Mouse (Mus musculus) MEL (cell line): Measurements from ENCODE around the gene Fgfr2. TPM values are rescaled to one million over a fixed set of nuclear protein-coding genes. Genes with fewer than 3 reads are reported as not detected.

Source experiments
- DNase-seq: peaks from one replicate; pipeline ENCODE4 v3.0.0; 2011; ENCODE audit warnings: low read depth, low spot score
- H3K27ac ChIP-seq: 2 replicates; pipeline ENCODE4 v1.5.1; 2012; ENCODE audit warnings: low read depth, mild to moderate bottlenecking, control low read depth, low read length, moderate library complexity; ENCODE audit not compliant: control insufficient read depth
- H3K27me3 ChIP-seq, 2 experiments: fragments of 150-350 bp in 1 of 2; sonication (generic) in 1 of 2; 2 replicates each; pipeline ENCODE4 v1.6.1; 2012; ENCODE audit warnings: low read length in 2 of 2, mild to moderate bottlenecking in 2 of 2, improper control_type of control experiment in 1 of 2, moderate library complexity in 1 of 2; ENCODE audit not compliant: insufficient read depth in 2 of 2, control insufficient read depth in 1 of 2
- H3K36me3 ChIP-seq, 2 experiments: 2 replicates each; pipeline ENCODE4 v1.6.1; 2012 to 2014; ENCODE audit warnings: low read length in 2 of 2, improper control_type of control experiment in 1 of 2, inconsistent platforms in 1 of 2, mild to moderate bottlenecking in 1 of 2; ENCODE audit not compliant: insufficient read depth in 2 of 2, control insufficient read depth in 1 of 2
- H3K4me1 ChIP-seq, 2 experiments: fragments of 150-350 bp in 1 of 2; sonication (generic) in 1 of 2; 2 replicates each; pipeline ENCODE4 v1.6.1; 2012; ENCODE audit warnings: low read length in 2 of 2, improper control_type of control experiment in 1 of 2, mild to moderate bottlenecking in 1 of 2; ENCODE audit not compliant: insufficient read depth in 2 of 2, control insufficient read depth in 1 of 2
- H3K4me3 ChIP-seq, 2 experiments: fragments of 150-350 bp in 1 of 2; sonication (generic) in 1 of 2; 2 replicates each; pipeline ENCODE4 v1.5.1; 2012; ENCODE audit warnings: low read depth in 2 of 2, low read length in 2 of 2, mild to moderate bottlenecking in 2 of 2, moderate library complexity in 2 of 2, control low read depth in 1 of 2, improper control_type of control experiment in 1 of 2; ENCODE audit not compliant: control insufficient read depth in 1 of 2, insufficient read depth in 1 of 2
- H3K79me2 ChIP-seq: 2 replicates; pipeline ENCODE4 v1.6.1; 2012; ENCODE audit warnings: mild to moderate bottlenecking, low read length, moderate library complexity; ENCODE audit not compliant: control insufficient read depth, poor library complexity, insufficient read depth
- H3K9ac ChIP-seq: 2 replicates; pipeline ENCODE4 v1.6.1; 2012; ENCODE audit warnings: low read depth, mild to moderate bottlenecking, control low read depth, low read length, moderate library complexity; ENCODE audit not compliant: control insufficient read depth, poor library complexity, severe bottlenecking
- H3K9me3 ChIP-seq: fragments of 150-350 bp; sonication (generic); replicated peaks from 2 replicates; pipeline ENCODE4 v1.6.1; 2012; ENCODE audit warnings: mild to moderate bottlenecking, low read length, improper control_type of control experiment, moderate library complexity; ENCODE audit not compliant: insufficient read depth
- BHLHE40 ChIP-seq: IDR thresholded peaks from 2 replicates; pipeline ENCODE4 v1.6.1; 2012; ENCODE audit warnings: low read depth, mild to moderate bottlenecking, inconsistent platforms, low read length, improper control_type of control experiment, borderline replicate concordance
- CHD1 ChIP-seq: IDR thresholded peaks from 2 replicates; pipeline ENCODE4 v1.6.1; 2012; ENCODE audit warnings: low read depth, mild to moderate bottlenecking, inconsistent platforms, low read length, improper control_type of control experiment
- CHD2 ChIP-seq: IDR thresholded peaks from 2 replicates; pipeline ENCODE4 v1.6.1; 2011; ENCODE audit warnings: low read length, improper control_type of control experiment
- CTCF ChIP-seq, 3 experiments: IDR thresholded peaks in 2 of 3; conservative IDR thresholded peaks in 1 of 3; 2 replicates each; pipeline ENCODE4 v1.5.1; 2011 to 2012; ENCODE audit warnings: low read length in 3 of 3, low read depth in 2 of 3, mild to moderate bottlenecking in 2 of 3, improper control_type of control experiment in 1 of 3, inconsistent platforms in 1 of 3, mixed read lengths in 1 of 3, moderate library complexity in 1 of 3; ENCODE audit not compliant: control insufficient read depth in 1 of 3, insufficient read depth in 1 of 3, poor library complexity in 1 of 3, severe bottlenecking in 1 of 3
- E2F4 ChIP-seq: IDR thresholded peaks from 2 replicates; pipeline ENCODE4 v1.6.1; 2011; ENCODE audit warnings: low read depth, low read length, improper control_type of control experiment, borderline replicate concordance
- ELF1 ChIP-seq: IDR thresholded peaks from 2 replicates; pipeline ENCODE4 v1.6.1; 2014; ENCODE audit warnings: low read depth, mild to moderate bottlenecking, inconsistent platforms, low read length, improper control_type of control experiment, moderate library complexity
- ETS1 ChIP-seq: IDR thresholded peaks from 2 replicates; pipeline ENCODE4 v1.6.1; 2012; ENCODE audit warnings: low read depth, mild to moderate bottlenecking, inconsistent platforms, low read length, improper control_type of control experiment, moderate library complexity
- GATA1 ChIP-seq: IDR thresholded peaks from 2 replicates; pipeline ENCODE4 v1.6.1; 2011; ENCODE audit warnings: low read depth, low read length, improper control_type of control experiment
- HCFC1 ChIP-seq: IDR thresholded peaks from 2 replicates; pipeline ENCODE4 v1.6.1; 2012; ENCODE audit warnings: low read depth, mild to moderate bottlenecking, inconsistent platforms, low read length, improper control_type of control experiment, moderate library complexity
- KAT2A ChIP-seq: conservative IDR thresholded peaks from 2 replicates; pipeline ENCODE4 v1.6.1; 2012; ENCODE audit warnings: low read depth, low read length, improper control_type of control experiment, inconsistent platforms
- MAFK ChIP-seq: IDR thresholded peaks from 2 replicates; pipeline ENCODE4 v1.6.1; 2011; ENCODE audit warnings: low read depth, mild to moderate bottlenecking, low read length, improper control_type of control experiment, borderline replicate concordance
- MAX ChIP-seq: IDR thresholded peaks from 2 replicates; pipeline ENCODE4 v1.6.1; 2011; ENCODE audit warnings: low read length, improper control_type of control experiment
- MYC ChIP-seq: IDR thresholded peaks from 2 replicates; pipeline ENCODE4 v1.6.1; 2011; ENCODE audit warnings: low read depth, mild to moderate bottlenecking, low read length, improper control_type of control experiment, moderate library complexity
- POLR2A ChIP-seq, 2 experiments: IDR thresholded peaks; 2 replicates each; pipeline ENCODE4 v1.6.1; 2011 to 2012; ENCODE audit warnings: low read length in 2 of 2, mild to moderate bottlenecking in 2 of 2, control low read depth in 1 of 2, improper control_type of control experiment in 1 of 2, low read depth in 1 of 2, moderate library complexity in 1 of 2; ENCODE audit not compliant: control insufficient read depth in 1 of 2, insufficient read depth in 1 of 2, poor library complexity in 1 of 2
- POLR2AphosphoS2 ChIP-seq: IDR thresholded peaks from 2 replicates; pipeline ENCODE4 v1.6.1; 2011; ENCODE audit warnings: low read length, improper control_type of control experiment
- TCF12 ChIP-seq: IDR thresholded peaks from 2 replicates; pipeline ENCODE4 v1.6.1; 2014; ENCODE audit warnings: low read depth, mild to moderate bottlenecking, inconsistent platforms, low read length, improper control_type of control experiment, moderate library complexity
- UBTF ChIP-seq: IDR thresholded peaks from 2 replicates; pipeline ENCODE4 v1.6.1; 2012; ENCODE audit warnings: low read depth, mild to moderate bottlenecking, inconsistent platforms, low read length, improper control_type of control experiment, moderate library complexity, borderline replicate concordance; ENCODE audit not compliant: insufficient read depth
- USF1 ChIP-seq: IDR thresholded peaks from 2 replicates; pipeline ENCODE4 v1.6.1; 2014; ENCODE audit warnings: low read depth, mild to moderate bottlenecking, inconsistent platforms, low read length, improper control_type of control experiment, moderate library complexity
- USF2 ChIP-seq, 2 experiments: IDR thresholded peaks; 2 replicates each; pipeline ENCODE4 v1.6.1; 2011 to 2012; ENCODE audit warnings: improper control_type of control experiment in 2 of 2, low read length in 2 of 2, borderline replicate concordance in 1 of 2, inconsistent platforms in 1 of 2, low read depth in 1 of 2, mild to moderate bottlenecking in 1 of 2; ENCODE audit not compliant: insufficient read depth in 1 of 2
- ZC3H11A ChIP-seq: IDR thresholded peaks from 2 replicates; pipeline ENCODE4 v1.6.1; 2012; ENCODE audit warnings: low read depth, mild to moderate bottlenecking, inconsistent platforms, low read length, improper control_type of control experiment
- ZKSCAN1 ChIP-seq: IDR thresholded peaks from 2 replicates; pipeline ENCODE4 v1.6.1; 2012; ENCODE audit warnings: low read depth, mild to moderate bottlenecking, inconsistent platforms, low read length, improper control_type of control experiment, moderate library complexity
- polyA plus RNA-seq, 2 experiments: library from polyadenylated mRNA; stranded (reverse) in 1 of 2; unstranded in 1 of 2; fragments of >175 nt in 1 of 2; fragments of >200 nt in 1 of 2; gene quantifications; 2 replicates each; pipeline versions ENCODE4 v1.2.1 to v1.2.4; 2012; ENCODE audit warnings: low replicate concordance in 2 of 2, low read depth in 1 of 2; ENCODE audit not compliant: insufficient read length in 2 of 2, insufficient read depth in 1 of 2, missing spikeins in 1 of 2
- total RNA-seq: library from RNA; depleted of rRNA; stranded (reverse); fragments of 300-350 nt; gene quantifications from 2 replicates; pipeline ENCODE4 v1.2.3, GENCODE M21; 2012

The Fgfr2 gene
- total and polyA plus RNA-seq, 3 experiments: not detected

GRCm38 (mm10) chr7:132692719-132693118 lies 430.4 kb downstream of the Fgfr2 start:
- no peak for DNase-seq
- no peaks in the 10 kb centered on the region for H3K79me2 ChIP-seq
- no peak overlapping the region for H3K9ac ChIP-seq
- TF ChIP-seq TCF12 (no peak), CHD2 (no peak), UBTF (no peak), GATA1 (no peak), POLR2A (IDR thresholded peaks at IDR 0.05; ENCODE audit: control insufficient read depth in 1 of 2, insufficient read depth in 1 of 2, low read depth in 1 of 2, low read length in 2 of 2, poor library complexity in 1 of 2) (no peak), E2F4 (no peak), POLR2AphosphoS2 (no peak), ETS1 (no peak), ZC3H11A (no peak), ELF1 (no peak), ZKSCAN1 (no peak), KAT2A (no peak), MYC (no peak), CTCF (IDR thresholded peaks at IDR 0.05 in 2 of 3, conservative IDR thresholded peaks at IDR 0.05 in 1 of 3; ENCODE audit: control insufficient read depth in 1 of 3, insufficient read depth in 1 of 3, low read depth in 2 of 3, low read length in 3 of 3, poor library complexity in 1 of 3, severe bottlenecking in 1 of 3) (no peak), USF1 (no peak), CHD1 (no peak), USF2 (IDR thresholded peaks at IDR 0.05; ENCODE audit: borderline replicate concordance in 1 of 2, insufficient read depth in 1 of 2, low read depth in 1 of 2, low read length in 2 of 2) (no peak), MAFK (no peak), BHLHE40 (no peak), HCFC1 (no peak)
- TF ChIP-seq, all 39 proteins: peak for 0
- Histone ChIP-seq H3K27me3 (no peaks in the 10 kb centered on the region), H3K4me3 (no peak overlapping the region), H3K27ac (no peak overlapping the region), H3K36me3 (no peaks in the 10 kb centered on the region; a peak in 1 of 4 replicates), H3K9me3 (no peaks in the 10 kb centered on the region), H3K4me1 (peaks cover 0 to 6% of the 10 kb centered on the region in 2 experiments; a peak in 2 of 4 replicates)

- H3K4me1 ChIP-seq: peaks cover 8 to 21% of the 10 kb centered on the region in 2 experiments
These were observed 432.3 kb downstream of the Fgfr2 start for GRCm38 (mm10) chr7:132690716-132691472.

More at GRCm38 (mm10) chr7:132690716-132691472, 432.3 kb downstream of the Fgfr2 start:
- H3K9ac ChIP-seq: no peak overlapping the region
- H3K27me3 ChIP-seq: no peaks in the 10 kb centered on the region
- H3K79me2 ChIP-seq: no peaks in the 10 kb centered on the region
- DNase-seq: no peak
- no peak overlapping the region for H3K27ac ChIP-seq
- H3K9me3 ChIP-seq: no peaks in the 10 kb centered on the region
- TF ChIP-seq KAT2A: no peak
- TF ChIP-seq CTCF (IDR thresholded peaks at IDR 0.05 in 2 of 3, conservative IDR thresholded peaks at IDR 0.05 in 1 of 3; ENCODE audit: control insufficient read depth in 1 of 3, insufficient read depth in 1 of 3, low read depth in 2 of 3, low read length in 3 of 3, poor library complexity in 1 of 3, severe bottlenecking in 1 of 3): no peak
- TF ChIP-seq MAX: no peak
- peaks cover 0 to 13% of the 10 kb centered on the region in 2 experiments; a peak in 2 of 4 replicates for H3K36me3 ChIP-seq
- H3K4me3 ChIP-seq: no peak overlapping the region
